Mouse (Mus musculus): ENCODE results near the gene Myf5. TPM values are rescaled to one million over a fixed set of nuclear protein-coding genes. Genes with fewer than 3 reads are reported as not detected.

The Myf5 gene
- total and polyA plus RNA-seq, 3 experiments: not detected

GRCm38 (mm10) chr10:107467819-107468218 lies 18.1 kb downstream of the Myf5 start:
- in situ Hi-C loops (cut with MboI; ENCODE audit: low pct_ligation_motif_present, low pct_unique_long_range_greater_than_20kb, low sequenced_read_pairs) (no loop called here), dilution Hi-C loops (cut with MboI; ENCODE audit: extremely low pct_ligation_motif_present, extremely low pct_unique_long_range_greater_than_20kb, low sequenced_read_pairs) (no loop called here)

GRCm38 (mm10) chr10:107449496-107450330 lies 36.2 kb downstream of the Myf5 start:
- H3K4me3 ChIP-seq (replicated peaks in 1 of 3; ENCODE audit: low read depth in 2 of 3, low read length in 2 of 3, poor library complexity in 1 of 3): no peak overlapping the region
- dilution Hi-C loops (cut with MboI; ENCODE audit: extremely low pct_ligation_motif_present, extremely low pct_unique_long_range_greater_than_20kb, low sequenced_read_pairs) (no loop called here), in situ Hi-C loops (cut with MboI; ENCODE audit: low pct_ligation_motif_present, low pct_unique_long_range_greater_than_20kb, low sequenced_read_pairs) (no loop called here)
- no peak overlapping the region for H3K4me2 ChIP-seq (ENCODE audit: insufficient read depth, low read depth, poor library complexity, severe bottlenecking)
- no peak for DNase-seq (ENCODE audit: extremely low read depth)
- no peaks in the 10 kb centered on the region for H3K36me3 ChIP-seq (replicated peaks in 1 of 2; ENCODE audit: control insufficient read depth in 1 of 2, insufficient read depth in 1 of 2, low read length in 1 of 2)
- no peaks in the 10 kb centered on the region for H3K27me3 ChIP-seq (replicated peaks)
- H3K9me3 ChIP-seq (replicated peaks; ENCODE audit: low read length): peaks cover 27% of the 10 kb centered on the region
- no peak overlapping the region for H3K9ac ChIP-seq (ENCODE audit: insufficient read depth, low read depth)
- H3K27ac ChIP-seq (ENCODE audit: insufficient read depth, low read depth): no peak overlapping the region
- no peaks in the 10 kb centered on the region for H3K4me1 ChIP-seq (ENCODE audit: control insufficient read depth in 1 of 2, insufficient read depth in 2 of 2)
- no peak for TF ChIP-seq MAZ (IDR thresholded peaks at IDR 0.05; ENCODE audit: low read depth, low read length)
- no peak for TF ChIP-seq CHD2 (IDR thresholded peaks at IDR 0.05; ENCODE audit: low read length)
- no peak for TF ChIP-seq CTCF (conservative IDR thresholded peaks at IDR 0.05 in 1 of 2, IDR thresholded peaks at IDR 0.05 in 1 of 2; ENCODE audit: low read depth in 2 of 2, low read length in 2 of 2)
- no peaks in the 10 kb centered on the region for H3K79me2 ChIP-seq (replicated peaks; ENCODE audit: control insufficient read depth, extremely low read depth, insufficient read depth, poor library complexity, severe bottlenecking)

More at GRCm38 (mm10) chr10:107467819-107468218, 18.1 kb downstream of the Myf5 start:
- peaks cover 22% of the 10 kb centered on the region for H3K9me3 ChIP-seq (replicated peaks; ENCODE audit: low read length)
- H3K4me3 ChIP-seq (replicated peaks in 1 of 3; ENCODE audit: low read depth in 2 of 3, low read length in 2 of 3, poor library complexity in 1 of 3): no peak overlapping the region
- H3K36me3 ChIP-seq (replicated peaks in 1 of 2; ENCODE audit: control insufficient read depth in 1 of 2, insufficient read depth in 1 of 2, low read length in 1 of 2): no peaks in the 10 kb centered on the region
- H3K27ac ChIP-seq (ENCODE audit: insufficient read depth, low read depth): no peak overlapping the region
- no peak overlapping the region for H3K4me2 ChIP-seq (ENCODE audit: insufficient read depth, low read depth, poor library complexity, severe bottlenecking)
- H3K9ac ChIP-seq (ENCODE audit: insufficient read depth, low read depth): no peak overlapping the region
- no peak for TF ChIP-seq HCFC1 (IDR thresholded peaks at IDR 0.05; ENCODE audit: low read depth, low read length)
- no peaks in the 10 kb centered on the region for H3K79me2 ChIP-seq (replicated peaks; ENCODE audit: control insufficient read depth, extremely low read depth, insufficient read depth, poor library complexity, severe bottlenecking)
- no peaks in the 10 kb centered on the region for H3K27me3 ChIP-seq (replicated peaks)
- H3K4me1 ChIP-seq (ENCODE audit: control insufficient read depth in 1 of 2, insufficient read depth in 2 of 2): no peaks in the 10 kb centered on the region
- DNase-seq (ENCODE audit: extremely low read depth): no peak

- dilution Hi-C loops (cut with MboI; ENCODE audit: extremely low pct_ligation_motif_present, extremely low pct_unique_long_range_greater_than_20kb, low sequenced_read_pairs) (no loop called here), in situ Hi-C loops (cut with MboI; ENCODE audit: low pct_ligation_motif_present, low pct_unique_long_range_greater_than_20kb, low sequenced_read_pairs) (no loop called here)
- no peaks in the 10 kb centered on the region for H3K27me3 ChIP-seq (replicated peaks)
- H3K27ac ChIP-seq (ENCODE audit: insufficient read depth, low read depth): no peak overlapping the region
- H3K4me1 ChIP-seq (ENCODE audit: control insufficient read depth in 1 of 2, insufficient read depth in 2 of 2): no peaks in the 10 kb centered on the region
- no peak overlapping the region for H3K4me3 ChIP-seq (replicated peaks in 1 of 3; ENCODE audit: low read depth in 2 of 3, low read length in 2 of 3, poor library complexity in 1 of 3)
- H3K79me2 ChIP-seq (replicated peaks; ENCODE audit: control insufficient read depth, extremely low read depth, insufficient read depth, poor library complexity, severe bottlenecking): no peaks in the 10 kb centered on the region
- H3K9ac ChIP-seq (ENCODE audit: insufficient read depth, low read depth): no peak overlapping the region
- no peak for DNase-seq (ENCODE audit: extremely low read depth)
- peak; percentile 53 for TF ChIP-seq RAD21 (IDR thresholded peaks at IDR 0.05; ENCODE audit: low read depth, low read length)
- no peak for TF ChIP-seq HCFC1 (IDR thresholded peaks at IDR 0.05; ENCODE audit: low read depth, low read length)
- TF ChIP-seq CTCF (conservative IDR thresholded peaks at IDR 0.05 in 1 of 2, IDR thresholded peaks at IDR 0.05 in 1 of 2; ENCODE audit: low read depth in 2 of 2, low read length in 2 of 2): peak; percentile 18 to 45; a peak in 3 of 4 replicates
- TF ChIP-seq CHD1 (IDR thresholded peaks at IDR 0.05; ENCODE audit: low read depth, low read length): no peak
- peak; percentile 33 for TF ChIP-seq SMC3 (IDR thresholded peaks at IDR 0.05; ENCODE audit: low read depth, low read length)
- no peak for TF ChIP-seq ZMIZ1 (IDR thresholded peaks at IDR 0.05; ENCODE audit: low read depth, low read length)
- no peak for TF ChIP-seq SIN3A (IDR thresholded peaks at IDR 0.05; ENCODE audit: low read length)
- peaks cover 27% of the 10 kb centered on the region for H3K9me3 ChIP-seq (replicated peaks; ENCODE audit: low read length)
- H3K36me3 ChIP-seq (replicated peaks in 1 of 2; ENCODE audit: control insufficient read depth in 1 of 2, insufficient read depth in 1 of 2, low read length in 1 of 2): no peaks in the 10 kb centered on the region
- H3K4me2 ChIP-seq (ENCODE audit: insufficient read depth, low read depth, poor library complexity, severe bottlenecking): no peak overlapping the region
Observed at GRCm38 (mm10) chr10:107442781-107443180, 43.2 kb downstream of the Myf5 start.

Data from CH12.LX (cell line).